Mouse (Mus musculus) testis, adult 2 months (tissue): ENCODE data around the gene Fads3.

Experiments
- CTCF ChIP-seq: fragments of 200-500 bp; IDR thresholded peaks from 2 replicates; pipeline ENCODE4 v1.5.1; 2012; ENCODE audit warnings: low read depth, mild to moderate bottlenecking, inconsistent platforms, low read length, moderate library complexity; ENCODE audit not compliant: control insufficient read depth, insufficient read depth, insufficient replicate concordance
- POLR2A ChIP-seq: fragments of 200-500 bp; IDR thresholded peaks from 2 replicates; pipeline ENCODE4 v1.6.1; 2012; ENCODE audit warnings: low read depth, mild to moderate bottlenecking, inconsistent platforms, low read length, moderate library complexity; ENCODE audit not compliant: control insufficient read depth

DNA sequence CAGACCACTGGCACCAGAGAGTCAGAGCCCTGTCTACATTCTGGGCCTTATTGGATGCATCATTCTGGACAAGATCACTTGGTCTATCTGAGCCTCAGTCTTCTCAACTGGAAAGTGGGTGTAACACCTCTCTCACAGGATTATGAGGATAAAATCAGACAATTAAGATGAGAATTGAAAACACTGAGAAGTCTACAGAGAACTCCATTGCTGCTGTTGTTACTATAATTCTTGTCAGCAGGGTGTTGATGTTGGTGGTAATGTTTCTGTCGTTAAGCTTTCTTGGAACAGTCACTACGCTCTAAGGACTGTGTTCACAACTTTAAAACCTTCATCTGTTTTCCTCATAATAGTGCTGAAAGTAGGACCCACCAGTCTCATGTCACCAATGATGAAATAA is 65.3 kb downstream of the Fads3 start:
- TF ChIP-seq POLR2A = no peak
- no peak for TF ChIP-seq CTCF
